Comparison of ENCODE assay signal across 34 mouse cellular contexts in genomic region chr13:23069312-23069711, GRCm38 (mm10). TPM values are rescaled to one million over a fixed set of nuclear protein-coding genes. Genes with fewer than 3 reads are reported as not detected.
"Had no signal": no experiment of that assay in that cellular context is flagged by ENCODE, and none has a peak within 500 bp of the region (broad histone marks: within the 10 kb centered on the region; RNA-seq: fewer than 3 reads in every experiment).

No protein-coding gene starts in this region.

- H3K9me3 ChIP-seq: embryonic facial prominence, embryonic 10.5 days; embryonic facial prominence, embryonic 12.5 days; embryonic facial prominence, embryonic 13.5 days; embryonic facial prominence, embryonic 15.5 days; forebrain, embryonic 10.5 days; forebrain, embryonic 12.5 days; forebrain, embryonic 13.5 days; forebrain, embryonic 15.5 days had no signal

- H3K4me1 ChIP-seq: embryonic facial prominence, embryonic 10.5 days; embryonic facial prominence, embryonic 12.5 days; embryonic facial prominence, embryonic 13.5 days; embryonic facial prominence, embryonic 15.5 days; forebrain, embryonic 10.5 days; forebrain, embryonic 12.5 days; forebrain, embryonic 13.5 days; forebrain, embryonic 15.5 days had no signal

- H3K4me3 ChIP-seq: embryonic facial prominence, embryonic 10.5 days; embryonic facial prominence, embryonic 12.5 days; embryonic facial prominence, embryonic 13.5 days; embryonic facial prominence, embryonic 15.5 days; erythroblast, embryonic 14.5 days; forebrain, embryonic 10.5 days; forebrain, embryonic 12.5 days; forebrain, embryonic 13.5 days; forebrain, embryonic 15.5 days; gastrocnemius, adult 2 months had no signal

- DNase-seq: cerebellum, adult 18-20 months; cerebellum, adult 2 months; cerebellum, adult 9-10 months; cerebellum, adult 9-11 months; cerebellum, postnatal 10 days; cerebellum, postnatal 14 days; cerebellum, postnatal 25 days; cerebellum, postnatal 36 days; embryo, embryonic 11 days; forebrain, postnatal 0 days; gastrocnemius, adult 2 months; gastrocnemius, postnatal 10 days; gastrocnemius, postnatal 14 days; gastrocnemius, postnatal 25 days; gastrocnemius, postnatal 36 days; heart, adult 11 months; heart, adult 18-20 months had no signal

- H3K27ac ChIP-seq: embryonic facial prominence, embryonic 10.5 days; embryonic facial prominence, embryonic 12.5 days; embryonic facial prominence, embryonic 13.5 days; embryonic facial prominence, embryonic 15.5 days; forebrain, embryonic 10.5 days; forebrain, embryonic 12.5 days; forebrain, embryonic 13.5 days; forebrain, embryonic 15.5 days; gastrocnemius, adult 2 months had no signal

- H3K36me3 ChIP-seq: embryonic facial prominence, embryonic 10.5 days; embryonic facial prominence, embryonic 12.5 days; embryonic facial prominence, embryonic 13.5 days; embryonic facial prominence, embryonic 15.5 days; forebrain, embryonic 10.5 days; forebrain, embryonic 12.5 days; forebrain, embryonic 15.5 days had no signal

- ATAC-seq: forebrain, embryonic 13.5 days; forebrain, embryonic 14.5 days; forebrain, embryonic 15.5 days; forebrain, embryonic 16.5 days; forebrain, postnatal 0 days had no signal

- H3K27me3 ChIP-seq: embryonic facial prominence, embryonic 12.5 days; embryonic facial prominence, embryonic 13.5 days; embryonic facial prominence, embryonic 15.5 days; forebrain, embryonic 12.5 days; forebrain, embryonic 13.5 days; forebrain, embryonic 15.5 days had no signal

- H3K4me2 ChIP-seq: embryonic facial prominence, embryonic 12.5 days; embryonic facial prominence, embryonic 13.5 days; embryonic facial prominence, embryonic 15.5 days; forebrain, embryonic 12.5 days; forebrain, embryonic 13.5 days; forebrain, embryonic 15.5 days had no signal

- H3K9ac ChIP-seq: embryonic facial prominence, embryonic 12.5 days; embryonic facial prominence, embryonic 13.5 days; embryonic facial prominence, embryonic 15.5 days; forebrain, embryonic 12.5 days; forebrain, embryonic 13.5 days; forebrain, embryonic 15.5 days; forebrain, postnatal 0 days had no signal

RNA-seq across cellular contexts. Expression of gene Vmn1r215, which starts 1.5 kb away (rescaled TPM):
- polyA plus RNA-seq: cerebellum, adult 2 months; cortical plate, adult 2 months; embryonic facial prominence, embryonic 10.5 days; embryonic facial prominence, embryonic 11.5 days; embryonic facial prominence, embryonic 12.5 days; embryonic facial prominence, embryonic 13.5 days; embryonic facial prominence, embryonic 14.5 days; embryonic facial prominence, embryonic 15.5 days; erythroblast, embryonic 14.5 days; forebrain, embryonic 10.5 days; forebrain, embryonic 11.5 days; forebrain, embryonic 12.5 days; forebrain, embryonic 13.5 days; forebrain, embryonic 14.5 days; forebrain, embryonic 15.5 days; forebrain, embryonic 16.5 days; forebrain, postnatal 0 days; frontal cortex, adult 2 months; gonadal fat pad, adult 2 months had no signal

RNA-seq across cellular contexts. Expression of gene Vmn1r214, which starts 39.1 kb away (rescaled TPM):
- polyA plus RNA-seq: cerebellum, adult 2 months; cortical plate, adult 2 months; embryonic facial prominence, embryonic 10.5 days; embryonic facial prominence, embryonic 11.5 days; embryonic facial prominence, embryonic 12.5 days; embryonic facial prominence, embryonic 13.5 days; embryonic facial prominence, embryonic 14.5 days; embryonic facial prominence, embryonic 15.5 days; erythroblast, embryonic 14.5 days; forebrain, embryonic 10.5 days; forebrain, embryonic 11.5 days; forebrain, embryonic 12.5 days; forebrain, embryonic 13.5 days; forebrain, embryonic 14.5 days; forebrain, embryonic 15.5 days; forebrain, embryonic 16.5 days; forebrain, postnatal 0 days; frontal cortex, adult 2 months; gonadal fat pad, adult 2 months had no signal

RNA-seq across cellular contexts. Expression of gene Vmn1r217, which starts 48.7 kb away (rescaled TPM):
- polyA plus RNA-seq: cerebellum, adult 2 months; cortical plate, adult 2 months; embryonic facial prominence, embryonic 10.5 days; embryonic facial prominence, embryonic 11.5 days; embryonic facial prominence, embryonic 12.5 days; embryonic facial prominence, embryonic 13.5 days; embryonic facial prominence, embryonic 14.5 days; embryonic facial prominence, embryonic 15.5 days; erythroblast, embryonic 14.5 days; forebrain, embryonic 10.5 days; forebrain, embryonic 11.5 days; forebrain, embryonic 12.5 days; forebrain, embryonic 13.5 days; forebrain, embryonic 14.5 days; forebrain, embryonic 15.5 days; forebrain, embryonic 16.5 days; forebrain, postnatal 0 days; frontal cortex, adult 2 months; gonadal fat pad, adult 2 months had no signal
